Mouse (Mus musculus) brown adipose tissue, adult 24 weeks (tissue): Measurements from ENCODE around the gene Cox14. TPM values are rescaled to one million over a fixed set of nuclear protein-coding genes. Genes with fewer than 3 reads are reported as not detected.
A peak's percentile ranks its signal among the peaks of the same experiment; 100 is the strongest.
"Not testable (repeated sequence)": the region's sequence is repeated elsewhere in the genome, so short reads cannot be mapped to it uniquely, and the experiment has no call there.

ENCODE experiments used
- H3K27ac ChIP-seq: fragments of 200-500 bp; replicated peaks from 2 replicates; pipeline ENCODE4 v1.5.1; 2012; ENCODE audit warnings: low read depth, mild to moderate bottlenecking, low read length
- H3K4me1 ChIP-seq: fragments of 200-500 bp; 2 replicates; pipeline ENCODE4 v1.6.1; 2012; ENCODE audit warnings: low read length, mixed read lengths; ENCODE audit not compliant: control insufficient read depth, insufficient read depth, insufficient read length
- H3K4me3 ChIP-seq: fragments of 200-500 bp; 2 replicates; pipeline ENCODE4 v1.5.1; 2012; ENCODE audit warnings: low read depth, mild to moderate bottlenecking, low read length, moderate library complexity; ENCODE audit not compliant: insufficient read depth
- polyA plus RNA-seq: library from polyadenylated mRNA; stranded (reverse); fragments of >200 nt; gene quantifications from 2 replicates; pipeline ENCODE4 v1.2.4, GENCODE M21; 2012; ENCODE audit not compliant: missing spikeins, insufficient read depth, insufficient read length

The Cox14 gene
- polyA plus RNA-seq, 1 experiment, result 242 TPM

DNA sequence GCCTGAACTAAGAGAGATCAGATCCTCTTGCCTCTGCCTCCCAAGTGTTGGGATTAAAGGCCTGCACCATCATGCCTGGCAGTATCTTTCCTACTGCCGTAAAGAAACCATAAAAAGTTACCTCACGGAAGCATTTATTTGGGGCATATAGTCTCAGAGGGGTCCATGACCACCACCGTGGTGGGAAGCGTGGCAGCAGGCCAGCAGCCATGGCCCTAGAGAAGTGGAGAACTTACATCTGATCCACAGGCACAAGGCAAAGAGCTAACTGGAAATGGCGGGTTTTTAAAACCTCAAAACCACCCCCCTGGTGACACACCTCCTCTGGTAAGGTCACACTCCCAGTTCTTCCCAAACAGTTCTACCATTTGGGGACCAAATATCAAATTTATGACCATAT, 2.8 kb downstream of the Cox14 start:
- Histone ChIP-seq H3K4me1 (peaks cover 6% of the 10 kb centered on the region; the same call in 1 of the 2 replicates), H3K4me3 (no peak overlapping the region), H3K27ac (no peak overlapping the region)

DNA sequence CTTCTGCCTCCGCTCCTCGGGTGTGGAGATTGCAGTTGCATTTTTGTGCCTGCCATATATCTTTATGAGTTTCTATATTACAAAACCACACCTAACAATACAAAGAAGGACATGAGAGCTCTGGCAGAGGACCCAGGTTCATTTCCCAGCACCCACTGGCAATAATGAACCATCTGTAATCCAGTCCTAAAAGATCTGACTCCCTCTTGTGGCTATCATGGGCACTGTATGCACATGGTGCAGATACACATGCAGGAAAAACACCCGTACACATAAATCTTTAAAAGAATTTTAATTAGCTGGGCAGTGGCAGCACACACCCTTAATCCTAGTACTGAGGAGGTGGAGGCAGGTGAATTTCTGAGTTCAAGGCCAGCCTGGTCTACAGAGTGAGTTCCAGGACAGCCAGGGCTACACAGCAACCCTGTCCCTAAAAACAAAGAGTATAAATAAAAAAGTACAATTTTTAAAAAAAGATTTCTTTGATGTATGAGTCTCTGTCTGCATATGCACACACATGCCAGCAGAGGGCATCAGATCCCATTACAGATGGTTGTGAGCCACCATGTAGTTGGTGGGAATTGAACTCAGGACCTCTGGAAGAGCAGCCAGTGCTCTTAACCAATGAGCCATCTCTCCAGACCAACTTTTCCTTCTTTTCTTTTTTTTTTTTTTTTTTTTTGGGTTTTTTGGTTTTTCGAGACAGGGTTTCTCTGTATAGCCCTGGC, 3.8 kb downstream of the Cox14 start:
- Histone ChIP-seq H3K4me3 (no peak overlapping the region), H3K27ac (no peak overlapping the region), H3K4me1 (peaks cover 1% of the 10 kb centered on the region; the same call in 1 of the 2 replicates)

DNA sequence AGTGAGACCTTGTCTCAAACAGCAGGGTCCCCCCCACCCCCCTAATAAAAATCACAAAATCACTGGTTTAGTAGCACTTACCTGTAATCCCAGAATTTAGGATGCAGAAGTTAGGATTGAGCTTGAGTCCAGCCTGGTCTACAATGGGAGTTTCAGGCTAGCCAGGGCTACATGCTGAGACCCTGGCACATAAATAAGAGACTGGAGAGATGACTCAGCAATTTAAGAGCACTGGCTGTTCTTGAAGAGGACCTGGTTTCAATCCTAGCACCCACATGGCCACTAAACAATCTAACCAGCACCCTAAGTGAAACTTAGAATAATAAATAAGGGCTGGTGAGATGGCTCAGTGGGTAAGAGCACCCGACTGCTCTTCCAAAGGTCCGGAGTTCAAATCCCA, 5.7 kb downstream of the Cox14 start:
- Histone ChIP-seq H3K4me1 (no peaks in the 10 kb centered on the region), H3K27ac (no peak overlapping the region), H3K4me3 (no peak overlapping the region)

DNA sequence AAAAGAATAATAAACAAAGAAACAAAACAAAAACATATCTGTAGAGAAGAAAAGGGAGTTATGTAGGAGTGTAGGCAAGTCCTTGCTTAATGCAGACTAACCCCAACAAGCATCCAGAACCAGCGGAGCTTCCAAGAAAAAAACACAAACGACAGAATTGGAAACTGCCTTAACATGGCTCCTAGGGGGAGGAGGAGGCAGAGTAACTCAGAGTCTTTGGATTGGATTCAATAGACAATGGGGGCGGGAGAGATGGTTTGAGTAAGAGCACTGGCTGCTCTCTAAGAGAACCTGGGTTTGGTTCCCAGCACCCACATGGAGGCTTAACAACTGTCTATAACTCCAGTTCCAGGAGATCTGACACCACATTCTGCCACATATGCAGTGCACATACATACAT, 6.3 kb downstream of the Cox14 start:
- Histone ChIP-seq H3K4me3 (no peak overlapping the region), H3K4me1 (no peaks in the 10 kb centered on the region), H3K27ac (no peak overlapping the region)

- Histone ChIP-seq H3K27ac (no peak overlapping the region), H3K4me1 (no peaks in the 10 kb centered on the region), H3K4me3 (no peak overlapping the region)
Measured at GRCm38 (mm10) chr15:99733186-99733585, 7.8 kb downstream of the Cox14 start.

DNA sequence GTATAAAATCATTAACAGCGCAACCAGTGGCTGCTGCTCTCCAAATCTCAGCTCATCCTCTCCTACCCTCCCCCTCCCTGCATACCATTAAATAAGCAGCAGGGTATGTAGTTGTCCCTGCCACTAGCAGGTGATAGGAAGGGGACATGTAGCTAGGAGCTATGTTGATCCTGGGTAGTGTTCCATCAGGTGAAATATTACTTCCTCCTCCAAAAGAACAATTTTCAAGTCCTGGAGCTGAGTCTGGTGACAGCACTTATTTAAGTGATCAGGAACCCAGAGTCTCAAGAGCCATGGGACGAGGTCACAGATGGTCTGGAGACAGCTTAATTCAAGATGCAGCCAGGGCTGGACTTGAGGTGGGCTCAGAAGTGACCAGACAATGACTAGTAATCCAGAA, 10.2 kb downstream of the Cox14 start:
- no peak overlapping the region for H3K4me3 ChIP-seq
- no peaks in the 10 kb centered on the region for H3K4me1 ChIP-seq
- H3K27ac ChIP-seq, result no peak overlapping the region

GRCm38 (mm10) chr15:99736675-99737074, 11.3 kb downstream of the Cox14 start:
- Histone ChIP-seq H3K4me1 (no peaks in the 10 kb centered on the region), H3K27ac (no peak overlapping the region), H3K4me3 (no peak overlapping the region)

GRCm38 (mm10) chr15:99740229-99740628, 14.8 kb downstream of the Cox14 start:
- Histone ChIP-seq H3K4me1 (no peaks in the 10 kb centered on the region), H3K4me3 (no peak overlapping the region), H3K27ac (no peak overlapping the region)

- H3K27ac ChIP-seq, result no peak overlapping the region
- no peaks in the 10 kb centered on the region for H3K4me1 ChIP-seq
- H3K4me3 ChIP-seq, result no peak overlapping the region
Measured at GRCm38 (mm10) chr15:99754204-99754603, 28.8 kb downstream of the Cox14 start.

- no peaks in the 10 kb centered on the region for H3K4me1 ChIP-seq
- no peak overlapping the region for H3K27ac ChIP-seq
- H3K4me3 ChIP-seq, result no peak overlapping the region
Measured at GRCm38 (mm10) chr15:99767467-99767866, 42.0 kb downstream of the Cox14 start.

GRCm38 (mm10) chr15:99768761-99769160, 43.3 kb downstream of the Cox14 start:
- Histone ChIP-seq H3K4me1 (no peaks in the 10 kb centered on the region), H3K27ac (no peak overlapping the region), H3K4me3 (no peak overlapping the region)

- H3K4me1 ChIP-seq, result no peaks in the 10 kb centered on the region
- H3K27ac ChIP-seq, result peak overlapping the region; percentile 71
- peak overlapping the region; percentile 99 for H3K4me3 ChIP-seq
Measured at GRCm38 (mm10) chr15:99771004-99771500, 45.6 kb downstream of the Cox14 start.

DNA sequence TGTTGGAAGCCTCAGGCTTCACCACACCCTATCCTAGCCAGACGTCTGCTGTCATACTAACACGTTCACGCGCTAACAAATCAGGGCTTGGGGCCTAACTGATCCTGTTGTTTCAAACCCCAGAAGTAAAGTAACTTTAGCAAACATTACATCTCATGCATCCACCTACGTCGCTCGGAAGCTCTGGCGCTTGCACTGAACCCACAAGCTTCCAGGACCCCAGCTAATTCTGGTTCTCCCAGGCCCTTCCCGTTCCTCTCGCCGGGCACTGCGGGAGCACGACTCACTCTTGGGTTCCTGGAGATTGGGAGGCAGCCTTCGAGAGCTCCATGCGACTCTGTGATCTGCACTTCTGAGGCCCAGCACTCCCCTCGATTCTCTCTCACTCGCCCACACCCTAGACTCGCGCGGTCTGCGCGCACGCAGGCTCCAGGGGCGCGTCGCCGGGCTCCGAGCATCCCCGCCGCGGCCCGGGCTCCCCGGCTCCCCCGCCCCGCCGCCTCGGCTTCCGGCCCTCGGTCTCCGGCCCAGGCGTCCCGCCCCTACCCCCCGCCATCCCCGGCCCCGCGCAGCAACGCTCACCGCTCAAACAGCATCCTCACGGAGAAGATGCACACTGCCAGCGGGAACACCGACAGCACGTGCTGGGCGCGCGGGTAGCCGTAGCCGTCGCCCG, 46.3 kb downstream of the Cox14 start:
- peak overlapping the region; percentile 99 for H3K4me3 ChIP-seq

DNA sequence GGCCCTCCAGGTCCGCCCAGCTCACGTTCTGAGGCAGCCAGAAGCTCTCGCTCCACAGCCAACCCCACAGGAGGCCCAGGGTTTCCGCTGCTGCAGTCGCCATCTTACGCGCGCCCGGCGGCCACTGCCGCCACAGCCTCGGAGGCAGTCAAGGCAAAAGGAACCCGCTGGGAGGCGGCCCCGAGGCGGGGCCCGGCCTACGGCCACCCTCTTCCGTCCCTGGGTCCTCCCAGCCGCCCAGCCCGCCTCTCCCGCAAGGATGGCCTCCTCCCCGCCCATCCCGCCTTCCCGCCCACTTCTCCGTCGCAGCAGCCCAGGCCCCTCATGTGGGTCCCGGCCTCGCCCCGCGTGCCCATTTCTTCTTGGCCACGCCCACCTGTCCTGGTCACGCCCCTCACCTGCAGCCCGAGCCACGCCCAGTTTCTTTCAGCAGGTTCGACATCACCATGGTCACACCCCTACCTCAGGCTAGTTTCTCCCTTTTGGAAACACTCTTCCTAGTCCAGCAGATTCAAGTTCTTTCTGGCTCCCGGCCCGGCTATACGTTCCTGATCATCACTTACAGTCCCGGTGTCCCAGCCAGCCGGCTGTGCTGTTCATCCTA, 47.0 kb downstream of the Cox14 start:
- no peaks in the 10 kb centered on the region for H3K4me1 ChIP-seq
- peak overlapping the region; percentile 99 for H3K4me3 ChIP-seq
- peak overlapping the region; percentile 83 for H3K27ac ChIP-seq

More for the DNA sequence above, 46.3 kb downstream of the Cox14 start:
- peak overlapping the region; percentile 83 for H3K27ac ChIP-seq
- no peaks in the 10 kb centered on the region for H3K4me1 ChIP-seq

GRCm38 (mm10) chr15:99772881-99772924, 47.3 kb downstream of the Cox14 start, which contains the start of gene Cers5:
Gene Cers5, minus strand, starts transcription at chr15:99772885.
- not testable (repeated sequence) for H3K4me1 ChIP-seq
- H3K27ac ChIP-seq, result peak within 1 kb of the TSS; percentile 83

GRCm38 (mm10) chr15:99772925-99773324, 47.5 kb downstream of the Cox14 start:
- Histone ChIP-seq H3K4me3 (no peak overlapping the region; the same call in 1 of the 2 replicates), H3K4me1 (no peaks in the 10 kb centered on the region), H3K27ac (no peak overlapping the region; the same call in 1 of the 2 replicates)

More at GRCm38 (mm10) chr15:99772881-99772924, 47.3 kb downstream of the Cox14 start, which contains the start of gene Cers5:
- peak within 1 kb of the TSS; percentile 99 for H3K4me3 ChIP-seq
